Mouse (Mus musculus) adrenal gland, postnatal 14 days (tissue): ENCODE results near the gene Fcgr3. TPM values are rescaled to one million over a fixed set of nuclear protein-coding genes. Genes with fewer than 3 reads are reported as not detected.

Experiments used
- DNase-seq: peaks from one replicate; pipeline ENCODE4 v3.0.0; 2021; ENCODE audit warnings: mixed read lengths
- long read RNA-seq, 2 experiments: library from polyadenylated mRNA; stranded (forward); transcript quantifications; one replicate each; pipeline ENCODE4 v2.0.0; 2021
- total RNA-seq: library from RNA; stranded (reverse); gene quantifications from 2 replicates; pipeline ENCODE4 v1.2.3, GENCODE M21; 2021

The Fcgr3 gene
- 8.1 and 10.3 TPM in 2 replicates for total RNA-seq
- long read RNA-seq, experiment 1, partial matches to known transcripts, result 1 of 6 reads
- long read RNA-seq, experiment 1, other reads (novel, unspliced or antisense), result 0 of 6 reads
- long read RNA-seq, experiment 2, transcript Fcgr3-201 (5 exons, 1,347 nt), result major isoform, 7 of 10 reads
- long read RNA-seq, experiment 2, partial matches to known transcripts, result 1 of 10 reads
- long read RNA-seq, experiment 2, other reads (novel, unspliced or antisense), result 2 of 10 reads

DNA sequence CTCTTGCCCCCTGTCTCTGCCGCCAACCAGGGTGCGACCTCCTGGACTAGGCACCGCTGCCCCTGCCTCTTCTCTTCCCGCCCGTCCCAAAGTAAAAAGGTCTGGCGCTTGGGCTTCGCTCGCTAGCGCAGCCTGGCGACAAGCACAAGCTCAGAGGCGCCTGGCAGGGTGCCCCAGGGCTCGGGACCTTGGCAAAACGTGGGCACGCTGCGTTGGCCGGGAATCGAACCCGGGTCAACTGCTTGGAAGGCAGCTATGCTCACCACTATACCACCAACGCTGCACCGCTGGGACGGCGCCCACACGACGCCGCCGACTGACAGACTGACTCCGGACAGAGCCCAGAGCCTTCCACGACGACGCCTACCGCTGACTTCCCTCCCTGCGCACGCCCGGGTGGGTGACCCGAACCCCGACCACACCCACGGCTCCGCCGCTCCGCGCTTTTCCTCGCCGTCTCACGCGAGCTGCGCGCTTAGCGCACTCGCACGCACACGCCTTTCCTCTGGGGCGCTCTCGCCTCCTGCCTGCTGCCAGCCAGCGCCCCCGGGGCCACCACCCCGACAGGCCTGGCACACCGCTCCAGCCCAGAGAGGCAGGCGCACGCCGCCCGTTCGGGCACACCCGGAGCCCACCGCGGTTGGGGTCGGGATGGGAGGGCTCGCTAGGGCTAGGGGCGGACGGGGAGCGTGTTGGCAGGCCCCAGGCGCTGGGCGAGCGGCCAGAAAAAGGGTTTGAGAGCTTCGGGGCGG lies at the start of gene Fcgr3:
Gene Fcgr3 (minus strand): TSS at position 445 of the 752 bp plus-strand sequence.
- peak; percentile 91 for DNase-seq

DNA sequence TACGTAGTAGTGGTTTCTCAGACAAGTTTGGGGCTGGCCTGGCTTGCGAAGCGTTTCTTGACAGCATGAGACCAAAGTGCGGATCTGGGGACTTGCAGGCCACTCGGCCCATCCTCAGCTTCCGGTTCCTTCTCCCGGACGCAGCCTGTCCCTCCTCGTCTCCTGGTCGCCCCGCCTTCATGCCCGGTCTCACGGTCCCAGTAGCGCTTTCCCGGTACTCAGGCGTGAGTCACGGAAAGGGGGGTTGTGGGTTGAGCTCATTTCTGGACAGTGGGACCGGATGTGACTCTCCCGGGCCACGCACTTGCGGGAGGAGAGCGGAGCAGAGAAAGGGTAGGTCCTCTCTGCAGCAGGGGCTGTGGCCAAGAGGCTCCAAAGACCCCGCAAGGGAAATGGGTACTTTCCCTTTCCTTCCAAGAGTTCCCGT lies 49.2 kb upstream of the Fcgr3 start, which contains the start of gene Cfap126:
Gene Cfap126 (plus strand): TSS at position 46 of the 427 bp plus-strand sequence.
- DNase-seq, result peak; percentile 95

DNA sequence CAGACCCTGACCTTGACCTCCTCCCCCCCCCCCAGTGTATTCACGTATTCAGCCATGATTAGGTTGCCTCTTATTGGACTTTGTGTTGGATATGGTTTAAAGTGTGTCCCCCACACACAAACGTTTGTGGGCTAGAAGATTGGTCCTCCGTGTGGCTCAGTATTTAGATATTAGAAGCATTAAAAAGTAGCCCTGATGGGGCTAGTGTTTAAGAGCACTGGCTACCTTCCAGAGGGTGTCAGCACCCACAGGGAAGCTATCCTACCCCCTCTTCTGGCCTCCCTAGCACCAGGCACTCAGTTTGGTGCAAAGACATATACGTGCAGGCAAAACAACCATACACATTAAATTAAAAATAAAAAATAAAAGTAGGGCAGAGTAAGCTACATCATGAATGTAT lies 48.3 kb upstream of the Fcgr3 start:
- no peak for DNase-seq

DNA sequence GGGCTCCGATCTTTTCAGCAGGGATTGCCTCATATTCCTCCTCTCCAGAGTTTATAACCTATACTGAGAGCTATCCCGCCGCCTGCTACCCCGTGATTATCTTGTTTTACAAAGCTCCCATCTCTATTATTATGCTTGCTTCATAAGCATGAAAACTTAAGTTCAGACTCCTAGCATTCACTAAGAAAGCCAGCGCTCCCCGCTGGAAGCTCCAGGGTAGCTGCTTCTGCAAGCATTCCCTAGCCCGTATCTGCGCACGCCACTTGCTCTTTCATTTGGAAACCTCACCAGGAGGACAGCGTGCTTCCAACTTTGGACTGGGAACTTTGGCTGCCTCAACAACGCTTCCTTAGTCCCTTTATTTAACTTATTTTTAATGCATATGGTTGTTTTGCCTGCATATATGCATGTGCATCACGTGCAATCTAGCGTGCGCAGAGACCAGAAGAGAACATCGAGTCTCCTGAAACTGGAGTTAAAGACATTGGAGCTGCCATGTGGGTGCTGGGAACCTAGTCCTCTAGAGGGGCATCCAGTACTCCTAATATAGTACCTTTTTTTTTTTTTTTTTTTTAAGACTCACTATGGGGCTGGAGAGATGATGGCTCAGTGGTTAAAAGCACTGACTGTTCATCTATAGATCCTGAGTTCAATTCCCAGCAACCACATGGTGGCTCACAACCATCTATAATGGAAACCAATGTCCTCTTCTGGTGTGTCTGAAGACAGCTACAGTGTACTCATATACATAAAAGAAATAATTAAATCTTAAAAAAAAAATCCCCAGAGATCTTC lies 47.2 kb upstream of the Fcgr3 start:
- DNase-seq, result peak; percentile 77

DNA sequence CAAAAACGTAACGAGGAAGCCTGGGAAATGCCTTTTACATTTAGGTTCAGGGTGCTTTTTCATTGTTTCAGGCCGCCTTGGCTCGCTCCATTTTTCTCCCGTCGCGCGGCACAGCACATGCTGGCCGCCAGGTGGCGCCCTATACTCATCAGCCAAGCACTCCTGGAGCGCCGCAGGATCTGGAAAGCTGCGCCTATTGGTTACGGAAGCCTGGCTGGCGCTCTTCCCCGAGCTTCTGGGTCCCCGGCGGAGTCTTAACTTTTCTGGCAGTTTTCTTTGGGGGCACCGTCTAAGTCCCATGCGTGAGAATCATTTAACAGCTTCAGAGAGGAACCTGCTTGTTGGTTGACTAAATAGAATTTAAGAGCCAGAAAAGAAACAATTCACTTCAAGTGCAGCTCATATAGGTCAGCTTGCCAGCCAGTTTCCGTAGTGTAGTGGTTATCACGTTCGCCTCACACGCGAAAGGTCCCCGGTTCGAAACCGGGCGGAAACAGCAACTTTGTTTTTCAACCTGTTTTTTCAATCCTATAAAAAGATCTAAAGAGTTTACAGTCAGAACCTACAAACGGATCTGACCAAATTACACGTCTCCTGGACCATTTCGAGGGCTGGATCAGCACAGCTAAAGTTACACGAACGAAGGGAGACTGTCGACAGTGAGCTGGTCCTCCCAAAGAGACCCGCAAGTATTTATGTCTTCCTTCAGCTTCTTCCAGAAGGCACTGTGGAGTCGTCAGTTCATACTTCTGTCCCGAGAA lies 46.5 kb upstream of the Fcgr3 start:
- DNase-seq, result peak; percentile 94

DNA sequence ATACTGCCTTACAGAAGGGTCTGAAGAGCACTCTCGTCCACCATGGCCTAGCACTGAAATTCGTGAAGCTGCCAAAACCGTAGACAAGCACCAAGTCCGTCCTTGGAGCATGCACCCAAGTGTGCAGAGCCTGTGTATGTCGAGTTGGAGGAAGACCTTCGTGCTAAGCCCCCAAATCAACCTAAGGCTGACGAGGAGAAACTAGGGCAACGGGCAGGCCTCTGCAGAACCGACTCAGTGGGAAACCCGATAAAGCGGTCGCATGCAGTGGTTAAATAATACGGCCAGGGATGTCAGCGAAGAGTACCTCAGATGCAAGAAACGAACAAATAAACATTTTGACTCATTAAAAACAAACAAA lies 45.9 kb upstream of the Fcgr3 start:
- DNase-seq, result no peak

DNA sequence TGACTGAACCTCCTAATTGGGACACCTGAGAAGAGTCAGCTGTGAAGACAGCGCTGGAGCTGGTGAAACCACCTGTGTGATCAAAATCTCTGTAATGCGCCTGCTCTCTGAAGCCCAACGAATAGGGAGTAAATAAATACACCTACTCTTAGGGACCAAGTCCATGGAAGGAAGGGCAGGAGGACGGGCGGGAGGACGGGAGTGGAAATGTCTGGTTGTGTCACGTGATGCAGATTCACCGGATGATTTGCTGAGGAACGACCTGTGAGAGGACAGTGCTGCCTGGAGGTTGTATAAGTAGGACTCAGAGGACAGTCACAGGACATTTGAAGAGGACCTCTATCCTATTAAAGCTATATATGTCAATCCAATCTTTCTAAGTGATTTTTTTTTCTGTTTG lies 44.9 kb upstream of the Fcgr3 start:
- no peak for DNase-seq

DNA sequence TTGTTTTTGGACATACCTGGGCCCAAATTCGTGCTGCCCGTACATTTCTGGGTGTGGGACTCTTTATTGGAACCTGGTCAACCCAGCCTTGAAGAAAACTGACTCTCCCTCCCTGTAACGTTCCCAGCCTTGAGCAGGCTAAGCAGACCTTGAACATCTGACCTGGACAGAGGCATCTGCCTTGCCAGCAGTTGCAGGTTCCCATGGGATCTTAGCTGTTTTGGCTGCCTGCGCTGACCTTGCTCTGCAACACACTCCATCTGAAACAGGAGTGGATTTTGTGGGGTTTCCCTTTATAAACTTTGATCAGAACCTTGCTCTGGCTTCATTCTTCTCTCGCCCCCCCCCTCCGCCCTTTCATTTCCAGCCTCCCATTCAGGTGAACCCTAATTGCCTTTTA lies 40.5 kb upstream of the Fcgr3 start:
- DNase-seq, result peak; percentile 73

DNA sequence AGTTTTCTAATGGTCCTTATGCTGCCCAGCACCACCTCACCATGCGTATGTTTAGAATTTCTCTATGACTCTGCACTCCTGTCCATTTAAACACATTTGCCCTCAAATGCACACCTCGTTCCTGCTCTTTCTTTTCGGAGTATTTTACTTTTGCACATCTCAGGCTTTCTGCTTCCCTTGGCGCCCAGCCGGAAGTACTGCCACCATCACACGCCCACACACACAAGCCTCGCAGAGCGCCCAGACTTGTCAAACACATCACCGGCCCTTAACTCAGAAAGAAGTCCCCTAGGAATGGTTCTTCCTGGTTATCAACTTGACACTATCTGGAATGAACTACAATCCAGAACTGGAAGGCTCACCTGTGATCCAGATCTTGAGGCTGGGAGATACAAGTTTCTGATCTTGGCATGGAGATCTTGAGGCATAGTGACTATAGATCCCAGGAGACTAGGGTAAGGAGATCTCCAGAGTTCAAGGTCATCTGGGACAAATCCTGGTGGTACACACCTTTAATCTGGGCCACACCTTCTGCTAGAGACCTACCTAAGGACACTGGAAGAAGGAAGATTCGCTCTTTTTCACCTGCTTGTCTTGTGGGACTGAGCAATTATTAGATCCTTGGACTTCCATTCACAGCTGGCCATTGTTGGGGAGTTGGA lies 38.6 kb upstream of the Fcgr3 start:
- DNase-seq, result peak; percentile 18

DNA sequence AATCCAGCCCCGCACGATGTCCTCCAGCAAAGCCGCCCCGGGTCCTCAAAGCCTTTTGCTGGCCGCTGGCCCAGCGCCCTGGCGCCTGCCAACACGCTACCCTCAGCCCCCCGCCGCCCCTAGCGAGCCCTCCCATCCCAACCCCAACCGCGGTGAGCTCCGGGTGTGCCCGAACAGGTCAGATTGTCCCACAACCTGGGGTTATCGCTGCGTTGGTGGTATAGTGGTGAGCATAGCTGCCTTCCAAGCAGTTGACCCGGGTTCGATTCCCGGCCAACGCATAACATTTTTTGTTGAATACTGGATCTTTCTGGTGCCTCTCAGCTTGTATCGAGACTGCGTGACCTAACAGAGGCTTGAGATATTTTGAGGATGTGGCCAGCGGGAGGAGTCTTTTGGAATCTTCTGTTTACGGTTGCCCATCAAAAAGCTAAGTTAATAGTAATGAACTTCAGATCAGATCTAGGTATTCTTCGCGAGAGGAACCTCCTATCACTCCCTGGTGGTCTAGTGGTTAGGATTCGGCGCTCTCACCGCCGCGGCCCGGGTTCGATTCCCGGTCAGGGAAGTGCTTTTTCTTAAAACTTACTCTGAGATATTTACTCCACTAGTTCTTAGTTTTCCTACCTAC lies 37.9 kb upstream of the Fcgr3 start:
- DNase-seq, result peak; percentile 87

DNA sequence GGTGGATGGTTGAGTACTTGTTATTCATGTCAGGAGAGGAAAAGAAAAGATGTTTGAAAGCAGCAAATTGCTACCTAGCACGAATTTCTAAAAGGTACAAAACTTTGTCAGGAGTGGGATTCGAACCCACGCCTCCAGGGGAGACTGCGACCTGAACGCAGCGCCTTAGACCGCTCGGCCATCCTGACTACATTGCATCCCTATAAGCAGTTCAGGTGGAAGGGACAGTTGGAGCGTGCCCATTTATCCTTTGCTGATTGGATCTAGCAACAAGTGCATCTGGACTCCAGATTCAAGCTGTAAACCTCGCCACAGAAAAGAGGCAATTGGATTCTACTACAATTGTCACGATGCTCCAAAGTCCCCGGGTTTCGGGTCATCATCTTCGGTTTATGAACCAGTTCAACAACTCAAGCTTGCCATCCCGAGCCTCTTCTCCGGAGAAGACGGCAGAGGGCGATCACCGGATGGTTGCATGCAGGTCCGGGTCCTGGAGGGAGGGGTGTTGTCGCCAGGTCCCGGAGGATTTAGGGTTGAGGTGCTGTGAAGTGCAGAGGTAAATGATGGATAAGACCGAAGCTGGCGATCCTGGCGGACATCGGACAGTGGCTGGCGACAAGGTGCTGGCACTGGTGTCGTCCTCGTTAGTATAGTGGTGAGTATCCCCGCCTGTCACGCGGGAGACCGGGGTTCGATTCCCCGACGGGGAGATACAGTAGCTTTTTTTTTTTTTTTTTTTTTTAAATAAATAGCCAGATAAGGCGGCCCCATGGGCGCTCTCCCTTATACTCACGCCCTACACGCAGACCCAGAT lies 37.2 kb upstream of the Fcgr3 start:
- peak; percentile 91 for DNase-seq

DNA sequence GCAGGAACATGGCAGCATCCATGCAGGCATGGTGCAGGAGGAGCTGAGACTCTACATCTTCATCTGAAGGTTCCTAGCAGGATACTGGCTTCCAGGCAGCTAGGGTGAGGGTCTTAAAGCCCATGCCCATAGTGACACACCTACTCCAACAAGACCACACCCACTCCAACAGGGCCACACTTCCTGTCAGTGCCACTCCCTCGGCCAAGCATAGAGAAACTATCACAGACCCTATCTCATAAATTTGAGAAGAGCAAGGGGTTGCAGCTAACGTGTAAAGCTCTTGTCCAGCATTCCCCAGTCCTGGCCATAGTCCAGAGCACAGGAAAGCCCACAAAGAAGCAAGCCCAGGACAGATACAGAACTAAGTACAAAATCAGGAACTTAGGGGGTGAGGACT lies 36.3 kb upstream of the Fcgr3 start:
- DNase-seq, result no peak

DNA sequence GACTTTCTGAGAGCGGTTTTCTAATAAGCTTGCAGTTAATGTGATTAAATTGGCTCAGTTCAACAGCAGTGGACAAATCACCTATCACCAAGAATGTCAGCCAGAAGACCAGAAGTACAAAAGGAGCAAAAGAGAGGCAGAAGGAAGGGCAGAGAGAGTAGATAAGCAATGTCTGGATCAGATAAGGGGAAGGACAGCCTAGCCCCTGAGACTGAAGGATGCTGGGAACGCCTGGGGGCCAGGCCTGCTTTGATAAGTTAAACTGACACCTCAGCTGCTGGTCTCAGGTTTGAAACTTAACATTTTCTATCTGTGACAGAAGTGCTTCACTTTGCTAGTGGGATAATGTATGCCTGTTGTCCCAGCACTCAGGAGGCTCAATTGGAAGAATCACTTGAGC lies 32.9 kb upstream of the Fcgr3 start:
- no peak for DNase-seq

DNA sequence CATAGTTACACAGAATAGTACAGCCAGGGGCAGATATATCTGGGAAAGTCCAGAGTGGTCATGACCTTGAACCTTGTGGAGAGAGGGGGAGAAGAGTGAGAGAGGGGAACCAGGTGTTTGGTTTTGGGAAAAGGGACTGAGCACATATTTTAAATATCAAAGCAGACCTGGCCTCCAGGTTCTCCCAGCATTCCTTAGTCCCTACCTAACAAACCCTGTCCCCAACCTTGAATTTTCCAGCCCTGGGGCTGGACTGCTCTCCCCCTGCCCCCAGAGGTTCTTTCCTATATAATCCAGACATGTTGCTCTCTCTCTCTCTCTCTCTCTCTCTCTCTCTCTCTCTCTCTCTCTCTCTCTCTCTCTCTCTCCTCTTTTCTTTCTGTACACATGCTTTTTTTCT lies 32.4 kb upstream of the Fcgr3 start:
- DNase-seq, result no peak

DNA sequence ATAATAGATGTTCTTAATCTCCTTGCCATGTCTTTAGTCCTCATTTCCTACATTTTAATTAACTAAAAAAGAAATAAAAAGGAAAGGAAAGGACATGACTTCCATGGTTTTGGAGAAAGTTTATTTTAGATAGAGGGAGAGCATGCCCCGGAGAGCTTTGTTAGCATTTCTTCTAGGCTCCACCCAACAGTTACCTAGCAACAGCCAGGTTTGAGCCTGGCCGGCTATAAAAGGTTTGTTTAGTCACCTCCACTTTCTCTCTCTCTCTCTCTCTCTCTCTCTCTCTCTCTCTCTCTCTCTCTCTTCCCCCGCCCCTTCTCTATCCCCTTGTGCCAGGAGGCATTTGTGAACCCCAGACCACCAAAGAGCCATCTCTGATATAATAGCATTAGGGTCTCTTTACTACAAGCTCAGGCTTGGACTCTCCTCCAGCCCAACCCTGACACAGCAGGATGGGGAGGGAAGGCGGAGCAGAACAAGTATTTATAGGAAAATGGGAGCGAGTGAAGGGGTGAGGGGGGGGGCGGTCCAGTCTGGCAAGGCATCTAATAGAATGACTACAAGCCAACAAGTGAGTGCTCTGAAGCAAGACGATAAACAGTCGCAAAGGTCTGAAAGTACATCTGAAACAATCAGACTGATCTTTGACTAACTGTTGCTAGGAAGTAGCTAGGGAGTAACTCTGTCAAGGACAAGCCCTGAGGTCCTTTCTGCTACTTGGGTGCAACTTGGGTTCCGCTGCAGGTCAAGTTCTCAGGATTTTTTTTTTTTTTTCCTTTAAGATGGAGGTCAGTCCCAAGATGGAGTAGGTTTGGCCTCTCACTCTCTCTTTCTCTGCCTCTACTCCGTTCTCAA lies 31.6 kb upstream of the Fcgr3 start:
- no peak for DNase-seq

DNA sequence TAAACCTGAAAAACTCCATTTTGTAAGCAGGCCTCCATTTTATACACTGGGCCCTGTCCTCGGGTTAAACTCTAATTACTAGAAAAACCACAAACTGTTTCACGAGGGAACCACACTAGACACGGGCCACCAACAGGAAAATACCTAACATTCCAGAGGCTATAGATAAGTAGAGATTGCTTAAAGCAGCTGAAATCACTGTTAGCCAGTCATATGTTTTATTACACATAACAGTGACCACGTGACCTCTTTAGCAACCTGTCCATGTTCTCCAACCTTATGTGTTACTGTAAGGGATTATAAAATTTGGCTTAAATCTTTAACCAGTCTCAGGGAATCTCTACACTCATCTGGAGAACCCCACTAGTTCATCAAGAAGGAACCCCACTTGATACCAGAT lies 29.7 kb upstream of the Fcgr3 start:
- no peak for DNase-seq

DNA sequence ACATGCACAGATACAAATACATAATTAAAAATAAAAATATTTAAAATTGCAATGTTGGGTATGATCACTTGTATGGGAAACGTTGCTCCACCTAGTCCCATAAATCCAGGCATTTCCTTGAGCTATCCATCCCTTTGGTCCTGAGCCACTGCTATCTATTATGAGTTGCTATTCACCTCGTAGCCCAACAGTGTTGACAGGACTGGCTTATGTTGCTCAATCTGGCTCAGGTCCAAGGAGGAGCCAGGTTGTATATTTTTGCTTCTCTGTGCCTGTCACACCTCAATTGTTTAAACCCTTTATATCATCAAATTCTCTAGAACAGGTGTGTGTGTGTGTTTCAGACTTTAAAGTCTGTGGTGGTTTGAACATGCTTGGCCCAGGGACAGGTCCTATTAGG lies 26.0 kb upstream of the Fcgr3 start:
- no peak for DNase-seq

DNA sequence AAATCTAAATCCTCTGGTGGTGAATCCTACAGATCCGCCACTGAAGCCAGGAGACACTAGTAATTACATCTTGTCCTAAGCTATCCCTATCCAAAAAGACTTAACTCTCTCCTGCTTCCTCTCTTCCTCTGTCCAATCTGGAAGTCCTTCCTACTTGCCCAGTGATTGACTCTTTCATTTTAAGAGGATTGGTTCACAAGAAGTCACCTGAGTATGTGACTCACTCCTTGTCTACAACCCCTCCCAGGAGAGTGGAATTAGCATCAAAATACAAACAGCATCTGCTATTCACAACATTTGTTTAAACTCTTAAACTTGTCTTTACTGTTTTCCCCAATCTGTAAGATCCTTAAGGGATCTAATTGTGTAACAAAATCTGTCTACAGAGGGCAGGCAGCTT lies 25.2 kb upstream of the Fcgr3 start:
- no peak for DNase-seq

DNA sequence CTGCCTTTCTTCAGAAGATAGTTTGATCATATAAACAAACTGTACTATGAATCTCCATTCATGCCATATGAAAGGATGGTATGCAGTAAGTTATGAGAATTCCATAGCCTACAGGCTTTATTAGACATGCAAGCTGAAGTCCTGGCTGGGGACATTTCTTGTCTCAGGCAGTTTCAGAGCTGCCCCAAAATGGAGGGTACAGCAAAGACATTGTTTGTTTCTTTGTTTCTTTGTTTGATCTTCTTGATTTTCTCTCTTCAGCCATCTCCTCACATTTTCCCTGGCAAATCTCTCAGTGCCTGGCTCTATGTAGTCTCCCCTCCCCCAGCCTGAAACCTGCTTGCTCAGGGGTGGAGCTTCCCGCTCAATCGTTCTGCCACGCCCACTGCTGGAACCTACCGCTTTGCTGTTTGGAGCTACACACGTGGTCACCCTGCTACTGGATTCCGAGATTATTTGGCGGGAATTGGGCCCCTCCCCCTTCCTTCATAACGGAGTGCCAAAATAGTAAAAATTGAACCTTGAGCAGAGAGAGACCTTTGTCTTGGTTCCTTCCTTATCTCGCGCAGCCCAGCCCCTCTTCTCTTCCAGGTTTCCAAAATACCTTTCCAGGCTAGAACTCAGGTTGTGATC lies 23.6 kb upstream of the Fcgr3 start:
- peak; percentile 27 for DNase-seq
